Mouse (Mus musculus) neural tube, embryonic 12.5 days (tissue): ENCODE results near the gene Camk1d. TPM values are rescaled to one million over a fixed set of nuclear protein-coding genes. Genes with fewer than 3 reads are reported as not detected.

Experiments
- ATAC-seq: fragments of 200-750 bp; cut with Nextera tagmentation; 2 replicates; pipeline ENCODE4 v1.8.0; 2017; ENCODE audit warnings: low read depth, mild to moderate bottlenecking, moderate TSS enrichment, moderate library complexity; ENCODE audit not compliant: low FRiP score
- H3K27ac ChIP-seq: fragments of 300-500 bp; sonication (generic); 2 replicates; pipeline ENCODE4 v1.5.1; 2016
- H3K27me3 ChIP-seq: fragments of 300-500 bp; sonication (generic); replicated peaks from 2 replicates; pipeline ENCODE4 v1.6.1; 2016; ENCODE audit warnings: mild to moderate bottlenecking
- H3K36me3 ChIP-seq: fragments of 300-500 bp; sonication (generic); 2 replicates; pipeline ENCODE4 v1.6.1; 2016; ENCODE audit warnings: mild to moderate bottlenecking
- H3K4me1 ChIP-seq: fragments of 300-500 bp; sonication (generic); 2 replicates; pipeline ENCODE4 v1.6.1; 2016
- H3K4me2 ChIP-seq: fragments of 300-500 bp; sonication (generic); replicated peaks from 2 replicates; pipeline ENCODE4 v1.6.1; 2016; ENCODE audit warnings: mild to moderate bottlenecking
- H3K4me3 ChIP-seq: fragments of 300-500 bp; sonication (generic); 2 replicates; pipeline ENCODE4 v1.5.1; 2016
- H3K9ac ChIP-seq: fragments of 300-500 bp; sonication (generic); 2 replicates; pipeline ENCODE4 v1.6.1; 2016; ENCODE audit warnings: mild to moderate bottlenecking
- H3K9me3 ChIP-seq: fragments of 300-500 bp; sonication (generic); 2 replicates; pipeline ENCODE4 v1.6.1; 2016; ENCODE audit warnings: mild to moderate bottlenecking
- WGBS: fragments of 180-500 bp; shearing (Covaris S2); methylation state at CpG from one replicate; pipeline ENCODE4 v1.1.7; 2016; 5-methylcytosine and 5-hydroxymethylcytosine counted together
- polyA plus RNA-seq: library from polyadenylated mRNA; unstranded; fragments of >200 nt; fragmentation: Nextera tagmentation; extraction: Ambion mirVana; gene quantifications from 2 replicates; pipeline ENCODE4 v1.2.1, GENCODE M21; 2016

The Camk1d gene
- polyA plus RNA-seq, 1 experiment from 2014 or later: 2.4 TPM

GRCm38 (mm10) chr2:5315291-5315828, 399.0 kb downstream of the Camk1d start:
- Histone ChIP-seq H3K9me3 (no peaks in the 10 kb centered on the region), H3K9ac (no peak overlapping the region), H3K27me3 (no peaks in the 10 kb centered on the region), H3K4me3 (no peak overlapping the region), H3K27ac (no peak overlapping the region), H3K4me2 (no peak overlapping the region), H3K36me3 (no peaks in the 10 kb centered on the region), H3K4me1 (peaks cover 8% of the 10 kb centered on the region; the same call in 1 of the 2 replicates)
- 77% methylated on average over 8 of the region's 8 CpGs for WGBS
- ATAC-seq: no peak

GRCm38 (mm10) chr2:5314530-5315166, 399.7 kb downstream of the Camk1d start:
- Histone ChIP-seq H3K4me2 (no peak overlapping the region), H3K9me3 (no peaks in the 10 kb centered on the region), H3K27ac (no peak overlapping the region), H3K4me1 (peaks cover 8% of the 10 kb centered on the region; the same call in 1 of the 2 replicates), H3K27me3 (no peaks in the 10 kb centered on the region), H3K9ac (no peak overlapping the region), H3K36me3 (no peaks in the 10 kb centered on the region), H3K4me3 (no peak overlapping the region)
- 18% methylated on average over 9 of the region's 9 CpGs for WGBS
- ATAC-seq: peak; percentile 85

GRCm38 (mm10) chr2:5305156-5305555, 409.2 kb downstream of the Camk1d start:
- Histone ChIP-seq H3K4me1 (no peaks in the 10 kb centered on the region), H3K27ac (no peak overlapping the region), H3K9ac (no peak overlapping the region), H3K36me3 (no peaks in the 10 kb centered on the region), H3K4me3 (no peak overlapping the region), H3K9me3 (no peaks in the 10 kb centered on the region), H3K4me2 (no peak overlapping the region), H3K27me3 (no peaks in the 10 kb centered on the region)
- WGBS: 88% methylated on average over 3 of the region's 3 CpGs
- no peak for ATAC-seq

- H3K4me3 ChIP-seq: no peak overlapping the region
- H3K27me3 ChIP-seq: no peaks in the 10 kb centered on the region
- no peak overlapping the region for H3K27ac ChIP-seq
- no peak overlapping the region for H3K9ac ChIP-seq
- no peaks in the 10 kb centered on the region for H3K4me1 ChIP-seq
- no peaks in the 10 kb centered on the region for H3K9me3 ChIP-seq
- ATAC-seq: no peak
- H3K4me2 ChIP-seq: no peak overlapping the region
- WGBS: 82% methylated on average over 12 of the region's 12 CpGs
- H3K36me3 ChIP-seq: no peaks in the 10 kb centered on the region
Observed at GRCm38 (mm10) chr2:5304451-5304850, 409.9 kb downstream of the Camk1d start.

- H3K9ac ChIP-seq: no peak overlapping the region
- H3K9me3 ChIP-seq: no peaks in the 10 kb centered on the region
- no peak overlapping the region for H3K4me2 ChIP-seq
- H3K36me3 ChIP-seq: no peaks in the 10 kb centered on the region
- no peak for ATAC-seq
- no peak overlapping the region for H3K27ac ChIP-seq
- WGBS: 90% methylated on average over 12 of the region's 12 CpGs
- no peak overlapping the region for H3K4me3 ChIP-seq
- H3K27me3 ChIP-seq: no peaks in the 10 kb centered on the region
- H3K4me1 ChIP-seq: no peaks in the 10 kb centered on the region
Observed at GRCm38 (mm10) chr2:5301286-5301685, 413.0 kb downstream of the Camk1d start.

- Histone ChIP-seq H3K27ac (no peak overlapping the region), H3K36me3 (no peaks in the 10 kb centered on the region), H3K4me3 (no peak overlapping the region), H3K27me3 (no peaks in the 10 kb centered on the region), H3K9me3 (no peaks in the 10 kb centered on the region), H3K4me2 (no peak overlapping the region), H3K9ac (no peak overlapping the region), H3K4me1 (no peaks in the 10 kb centered on the region)
- ATAC-seq: no peak
- 90% methylated on average over 10 of the region's 10 CpGs for WGBS
Observed at GRCm38 (mm10) chr2:5298071-5298470, 416.2 kb downstream of the Camk1d start.

GRCm38 (mm10) chr2:5296749-5297545, 417.4 kb downstream of the Camk1d start:
- ATAC-seq: no peak
- H3K9me3 ChIP-seq: no peaks in the 10 kb centered on the region
- no peaks in the 10 kb centered on the region for H3K36me3 ChIP-seq
- no peak overlapping the region for H3K27ac ChIP-seq
- WGBS: 95% methylated on average over 11 of the region's 11 CpGs
- no peaks in the 10 kb centered on the region for H3K27me3 ChIP-seq
- H3K4me1 ChIP-seq: no peaks in the 10 kb centered on the region
- H3K4me2 ChIP-seq: no peak overlapping the region
- no peak overlapping the region for H3K9ac ChIP-seq
- H3K4me3 ChIP-seq: no peak overlapping the region

- H3K9ac ChIP-seq: no peak overlapping the region
- no peaks in the 10 kb centered on the region for H3K4me1 ChIP-seq
- H3K4me2 ChIP-seq: no peak overlapping the region
- no peaks in the 10 kb centered on the region for H3K27me3 ChIP-seq
- ATAC-seq: no peak
- no peaks in the 10 kb centered on the region for H3K9me3 ChIP-seq
- H3K27ac ChIP-seq: no peak overlapping the region
- H3K4me3 ChIP-seq: no peak overlapping the region
- no peaks in the 10 kb centered on the region for H3K36me3 ChIP-seq
Observed at GRCm38 (mm10) chr2:5295098-5295497, 419.2 kb downstream of the Camk1d start.

GRCm38 (mm10) chr2:5294451-5294850, 419.9 kb downstream of the Camk1d start:
- no peaks in the 10 kb centered on the region for H3K27me3 ChIP-seq
- whole genome bisulfite sequencing: 75% methylated on average over 5 of the region's 5 CpGs

GRCm38 (mm10) chr2:5288593-5288992, 425.7 kb downstream of the Camk1d start:
- H3K36me3 ChIP-seq: no peaks in the 10 kb centered on the region
- H3K9ac ChIP-seq: no peak overlapping the region
- 89% methylated on average over 4 of the region's 4 CpGs for WGBS
- no peak for ATAC-seq
- H3K9me3 ChIP-seq: no peaks in the 10 kb centered on the region
- H3K27ac ChIP-seq: no peak overlapping the region
- H3K4me1 ChIP-seq: no peaks in the 10 kb centered on the region
- no peak overlapping the region for H3K4me3 ChIP-seq
- H3K27me3 ChIP-seq: no peaks in the 10 kb centered on the region
- H3K4me2 ChIP-seq: no peak overlapping the region

More at GRCm38 (mm10) chr2:5294451-5294850, 419.9 kb downstream of the Camk1d start:
- Histone ChIP-seq H3K4me2 (no peak overlapping the region), H3K4me3 (no peak overlapping the region), H3K4me1 (no peaks in the 10 kb centered on the region), H3K27ac (no peak overlapping the region), H3K9me3 (no peaks in the 10 kb centered on the region), H3K9ac (no peak overlapping the region), H3K36me3 (no peaks in the 10 kb centered on the region)
- no peak for ATAC-seq

GRCm38 (mm10) chr2:5287044-5287380, 427.3 kb downstream of the Camk1d start:
- no peak overlapping the region for H3K4me3 ChIP-seq
- H3K27me3 ChIP-seq: no peaks in the 10 kb centered on the region
- no peak overlapping the region for H3K9ac ChIP-seq
- WGBS: 84% methylated on average over 3 of the region's 3 CpGs
- H3K36me3 ChIP-seq: no peaks in the 10 kb centered on the region
- no peak overlapping the region for H3K27ac ChIP-seq
- no peaks in the 10 kb centered on the region for H3K9me3 ChIP-seq
- no peak overlapping the region for H3K4me2 ChIP-seq
- H3K4me1 ChIP-seq: no peaks in the 10 kb centered on the region
- no peak for ATAC-seq

GRCm38 (mm10) chr2:5286189-5287043, 427.9 kb downstream of the Camk1d start:
- ATAC-seq: no peak
- 79% methylated on average over 5 of the region's 5 CpGs for WGBS
- Histone ChIP-seq H3K4me2 (no peak overlapping the region), H3K27me3 (no peaks in the 10 kb centered on the region), H3K36me3 (no peaks in the 10 kb centered on the region), H3K4me1 (no peaks in the 10 kb centered on the region), H3K9ac (no peak overlapping the region), H3K27ac (no peak overlapping the region), H3K4me3 (no peak overlapping the region), H3K9me3 (no peaks in the 10 kb centered on the region)
